Mouse (Mus musculus) bone marrow, adult 2 months (tissue): ENCODE data around the gene Cuedc2.

Experiments
- CTCF ChIP-seq: fragments of 200-500 bp; IDR thresholded peaks from 2 replicates; pipeline ENCODE4 v1.5.1; 2011; ENCODE audit warnings: low read length, control low read depth; ENCODE audit not compliant: control insufficient read depth, insufficient read depth
- POLR2A ChIP-seq: fragments of 200-500 bp; IDR thresholded peaks from 2 replicates; pipeline ENCODE4 v1.6.1; 2011; ENCODE audit warnings: low read depth, mild to moderate bottlenecking, control low read depth, low read length, borderline replicate concordance; ENCODE audit not compliant: control insufficient read depth

- no peak for TF ChIP-seq CTCF
- peak; percentile 29; the same call in 1 of the 2 replicates for TF ChIP-seq POLR2A
Measured at GRCm38 (mm10) chr19:46338942-46339286, 412 bp upstream of the Cuedc2 start.
